Comparison of ENCODE assay signal across 10 mouse cellular contexts in genomic region chr15:10661961-10662606, GRCm38 (mm10). TPM values are rescaled to one million over a fixed set of nuclear protein-coding genes. Genes with fewer than 3 reads are reported as not detected.
A peak's percentile ranks its signal among the peaks of the same experiment; 100 is the strongest.
DNase-seq lines count a peak whose midpoint lies in the region; ATAC-seq and TF ChIP-seq lines count a peak whose summit lies in the region.
"Had no signal": no experiment of that assay in that cellular context is flagged by ENCODE, and none has a peak within 500 bp of the region (broad histone marks: within the 10 kb centered on the region; RNA-seq: fewer than 3 reads in every experiment).

No protein-coding gene starts in this region.

- ATAC-seq in hindbrain, embryonic 16.5 days = peak; percentile 24; the same call in 1 of the 2 replicates
- ATAC-seq in hindbrain, postnatal 0 days = no peak
- no peak for ATAC-seq in megakaryocyte-erythroid progenitor cell, adult 5-6 weeks (replicated peaks; ENCODE audit: low FRiP score, low TSS enrichment, poor library complexity, severe bottlenecking)

- in situ Hi-C loops in CH12.LX (cut with MboI; ENCODE audit: low pct_ligation_motif_present, low pct_unique_long_range_greater_than_20kb, low sequenced_read_pairs) = no loop called here

- no peaks in the 10 kb centered on the region for H3K4me1 ChIP-seq in hindbrain, embryonic 16.5 days (ENCODE audit: control insufficient read depth, insufficient read depth, low read depth, low read length)
- H3K4me1 ChIP-seq in hindbrain, postnatal 0 days (ENCODE audit: insufficient read depth, low read length) = no peaks in the 10 kb centered on the region
- peaks cover 7 to 28% of the 10 kb centered on the region in 2 experiments for H3K4me1 ChIP-seq in CH12.LX (ENCODE audit: control insufficient read depth in 1 of 2, insufficient read depth in 2 of 2)
- peaks cover 14% of the 10 kb centered on the region for H3K4me1 ChIP-seq in forebrain, embryonic 10.5 days

- DNase-seq in hindbrain, postnatal 0 days (ENCODE audit: low spot score) = no peak
- peak; percentile 54 for DNase-seq in CH12.LX (ENCODE audit: extremely low read depth)
- no peak for DNase-seq in forebrain, embryonic 10.5 days (ENCODE audit: extremely low spot score, low spot score)
- DNase-seq in naive thymus-derived CD4-positive, alpha-beta T cell, adult 2 months (ENCODE audit: low read depth) = peak; percentile 5
- DNase-seq in yolk sac, embryonic 10.5 days (ENCODE audit: low spot score) = no peak
- no peak for DNase-seq in gastrocnemius, adult 18-20 months (ENCODE audit: low spot score)
- DNase-seq: lung, postnatal 4 days had no signal

- no peak overlapping the region for H3K27ac ChIP-seq in hindbrain, embryonic 16.5 days (ENCODE audit: low read depth, low read length)
- H3K27ac ChIP-seq in hindbrain, postnatal 0 days = no peak overlapping the region
- H3K27ac ChIP-seq in CH12.LX (ENCODE audit: insufficient read depth, low read depth) = no peak overlapping the region
- H3K27ac ChIP-seq in forebrain, embryonic 10.5 days = 0 out of 2 replicates have a peak overlapping the region, but pooled peaks have one; percentile 35
- H3K27ac ChIP-seq: hindbrain, embryonic 14.5 days had no signal

- H3K79me2 ChIP-seq in CH12.LX (replicated peaks; ENCODE audit: control insufficient read depth, extremely low read depth, insufficient read depth, poor library complexity, severe bottlenecking) = no peaks in the 10 kb centered on the region

- no peaks in the 10 kb centered on the region for H3K36me3 ChIP-seq in hindbrain, embryonic 16.5 days (ENCODE audit: control insufficient read depth, insufficient read depth, low read length)
- no peaks in the 10 kb centered on the region for H3K36me3 ChIP-seq in hindbrain, postnatal 0 days (ENCODE audit: insufficient read depth, low read length)
- peaks cover 0 to 7% of the 10 kb centered on the region in 2 experiments for H3K36me3 ChIP-seq in CH12.LX (replicated peaks in 1 of 2; ENCODE audit: control insufficient read depth in 1 of 2, insufficient read depth in 1 of 2, low read length in 1 of 2)
- peaks cover 28% of the 10 kb centered on the region for H3K36me3 ChIP-seq in forebrain, embryonic 10.5 days (replicated peaks)

- no peak overlapping the region for H3K4me2 ChIP-seq in hindbrain, embryonic 16.5 days (ENCODE audit: low read length)
- H3K4me2 ChIP-seq in hindbrain, postnatal 0 days (ENCODE audit: low read depth, low read length) = no peak overlapping the region
- H3K4me2 ChIP-seq in CH12.LX (ENCODE audit: insufficient read depth, low read depth, poor library complexity, severe bottlenecking) = no peak overlapping the region
- H3K4me2 ChIP-seq: hindbrain, embryonic 14.5 days had no signal

- no peak for TF ChIP-seq POLR2A in CH12.LX (IDR thresholded peaks at IDR 0.05; ENCODE audit: low read depth, low read length)

- dilution Hi-C loops in CH12.LX (cut with MboI; ENCODE audit: extremely low pct_ligation_motif_present, extremely low pct_unique_long_range_greater_than_20kb, low sequenced_read_pairs) = no loop called here

- H3K27me3 ChIP-seq in hindbrain, embryonic 16.5 days (replicated peaks; ENCODE audit: control insufficient read depth, insufficient read depth, low read length) = no peaks in the 10 kb centered on the region
- H3K27me3 ChIP-seq in hindbrain, postnatal 0 days (ENCODE audit: insufficient read depth, low read length) = no peaks in the 10 kb centered on the region
- no peaks in the 10 kb centered on the region for H3K27me3 ChIP-seq in CH12.LX (replicated peaks)
- H3K27me3 ChIP-seq in forebrain, embryonic 10.5 days (ENCODE audit: poor library complexity, severe bottlenecking) = no peaks in the 10 kb centered on the region; the same call in 1 of the 2 replicates

- WGBS in hindbrain, embryonic 16.5 days = 57% methylated on average over 3 of the region's 3 CpGs
- WGBS in hindbrain, postnatal 0 days = 44% methylated on average over 3 of the region's 3 CpGs
- WGBS in forebrain, embryonic 10.5 days = 70% methylated on average over 3 of the region's 3 CpGs

- no peak overlapping the region for H3K4me3 ChIP-seq in hindbrain, embryonic 16.5 days (ENCODE audit: low read length)
- no peak overlapping the region for H3K4me3 ChIP-seq in hindbrain, postnatal 0 days (ENCODE audit: low read length)
- H3K4me3 ChIP-seq in CH12.LX (replicated peaks in 1 of 3; ENCODE audit: low read depth in 2 of 3, low read length in 2 of 3, poor library complexity in 1 of 3) = no peak overlapping the region
- no peak overlapping the region for H3K4me3 ChIP-seq in forebrain, embryonic 10.5 days

- H3K9me3 ChIP-seq in hindbrain, embryonic 16.5 days (ENCODE audit: control insufficient read depth, low read length) = no peaks in the 10 kb centered on the region
- H3K9me3 ChIP-seq in hindbrain, postnatal 0 days (ENCODE audit: low read length) = no peaks in the 10 kb centered on the region
- H3K9me3 ChIP-seq in CH12.LX (replicated peaks; ENCODE audit: low read length) = no peaks in the 10 kb centered on the region
- no peaks in the 10 kb centered on the region for H3K9me3 ChIP-seq in forebrain, embryonic 10.5 days

- H3K9ac ChIP-seq in hindbrain, embryonic 16.5 days (ENCODE audit: low read depth, low read length) = no peak overlapping the region
- no peak overlapping the region for H3K9ac ChIP-seq in hindbrain, postnatal 0 days (replicated peaks; ENCODE audit: low read length)
- H3K9ac ChIP-seq in CH12.LX (ENCODE audit: insufficient read depth, low read depth) = no peak overlapping the region
- H3K9ac ChIP-seq: hindbrain, embryonic 14.5 days had no signal

- TF ChIP-seq CTCF in hindbrain, postnatal 0 days (IDR thresholded peaks at IDR 0.05; ENCODE audit: low read depth) = no peak
- no peak for TF ChIP-seq CTCF in CH12.LX (conservative IDR thresholded peaks at IDR 0.05 in 1 of 2, IDR thresholded peaks at IDR 0.05 in 1 of 2; ENCODE audit: low read depth in 2 of 2, low read length in 2 of 2)

- peak; percentile 48; the same call in 1 of the 2 replicates for TF ChIP-seq EP300 in CH12.LX (IDR thresholded peaks at IDR 0.05; ENCODE audit: low read length)

- TF ChIP-seq RAD21 in CH12.LX (IDR thresholded peaks at IDR 0.05; ENCODE audit: low read depth, low read length) = no peak

TF ChIP-seq in CH12.LX, 34 proteins besides CTCF, POLR2A, EP300 and RAD21 (continues in another document):
- TF ChIP-seq POLR2AphosphoS2 (IDR thresholded peaks at IDR 0.05; ENCODE audit: low read depth, low read length) (no peak), TCF12 (IDR thresholded peaks at IDR 0.05; ENCODE audit: low read depth, low read length) (no peak), GABPA (IDR thresholded peaks at IDR 0.05; ENCODE audit: insufficient replicate concordance, low read depth, low read length) (no peak), HCFC1 (IDR thresholded peaks at IDR 0.05; ENCODE audit: low read depth, low read length) (peak; percentile 65), ELF1 (IDR thresholded peaks at IDR 0.05; ENCODE audit: low read depth, low read length) (peak; percentile 41; the same call in 1 of the 2 replicates), KAT2A (IDR thresholded peaks at IDR 0.05; ENCODE audit: insufficient replicate concordance, low read length) (no peak), MXI1 (IDR thresholded peaks at IDR 0.05; ENCODE audit: low read depth, low read length) (no peak), MAZ (IDR thresholded peaks at IDR 0.05; ENCODE audit: low read depth, low read length) (no peak), BHLHE40 (IDR thresholded peaks at IDR 0.05; ENCODE audit: low read depth, low read length) (no peak), CHD1 (IDR thresholded peaks at IDR 0.05; ENCODE audit: low read depth, low read length) (no peak), IRF4 (IDR thresholded peaks at IDR 0.05; ENCODE audit: low read depth, low read length) (peak; percentile 59; the same call in 1 of the 2 replicates), MAFK (IDR thresholded peaks at IDR 0.05; ENCODE audit: insufficient replicate concordance, low read length) (no peak), MEF2A (IDR thresholded peaks at IDR 0.05; ENCODE audit: borderline replicate concordance, low read depth, low read length) (no peak), UBTF (IDR thresholded peaks at IDR 0.05; ENCODE audit: low read depth, low read length) (no peak), JUND (conservative IDR thresholded peaks at IDR 0.05; ENCODE audit: low read depth, low read length) (no peak), CHD2 (IDR thresholded peaks at IDR 0.05; ENCODE audit: low read length) (no peak), ETS1 (conservative IDR thresholded peaks at IDR 0.05; ENCODE audit: low read depth, low read length) (peak; percentile 25), PAX5 (IDR thresholded peaks at IDR 0.05; ENCODE audit: low read length) (no peak), RCOR1 (conservative IDR thresholded peaks at IDR 0.05; ENCODE audit: low read depth, low read length) (no peak), USF2 (conservative IDR thresholded peaks at IDR 0.05; ENCODE audit: low read depth, low read length) (no peak), E2F4 (IDR thresholded peaks at IDR 0.05; ENCODE audit: insufficient replicate concordance, low read depth, low read length) (no peak), TBP (conservative IDR thresholded peaks at IDR 0.05; ENCODE audit: low read depth, low read length) (no peak), NELFE (IDR thresholded peaks at IDR 0.05; ENCODE audit: low read depth, low read length) (no peak), MAX (IDR thresholded peaks at IDR 0.05; ENCODE audit: low read length) (peak; percentile 67; the same call in 1 of the 2 replicates), ZMIZ1 (IDR thresholded peaks at IDR 0.05; ENCODE audit: low read depth, low read length) (no peak), SMC3 (IDR thresholded peaks at IDR 0.05; ENCODE audit: low read depth, low read length) (no peak), USF1 (IDR thresholded peaks at IDR 0.05; ENCODE audit: low read depth, low read length) (no peak), SIN3A (IDR thresholded peaks at IDR 0.05; ENCODE audit: low read length) (no peak), MYC (IDR thresholded peaks at IDR 0.05; ENCODE audit: low read depth, low read length) (no peak), ZNF384 (IDR thresholded peaks at IDR 0.05; ENCODE audit: low read depth, low read length) (no peak)

RNA-seq across cellular contexts. Expression of gene Rai14, which starts 52.3 kb away (rescaled TPM):
- polyA plus RNA-seq in hindbrain, embryonic 16.5 days (2015; fragmentation: Nextera tagmentation; extraction: Ambion mirVana) = 8.2 and 11.6 TPM in 2 replicates
- 9.0 and 11.0 TPM in 2 replicates for total RNA-seq in hindbrain, postnatal 0 days (2014; rRNA removed)
- polyA plus RNA-seq in hindbrain, postnatal 0 days (2015; fragmentation: Nextera tagmentation; extraction: Ambion mirVana) = 5.1 and 5.7 TPM in 2 replicates
- total RNA-seq in CH12.LX (2012; rRNA removed) = 7.5 and 8.9 TPM in 2 replicates
- total RNA-seq in CH12.LX (2014; rRNA removed) = 9.6 and 10.5 TPM in 2 replicates
- 14.1 and 14.9 TPM in 2 replicates for polyA plus RNA-seq in CH12.LX (2012; ENCODE audit: insufficient read length, low read depth)
- polyA plus RNA-seq in forebrain, embryonic 10.5 days (2016; fragmentation: Nextera tagmentation; extraction: Ambion mirVana) = 47.8 and 50.5 TPM in 2 replicates
- 1.2 and 5.4 TPM in 2 replicates for total RNA-seq in megakaryocyte-erythroid progenitor cell, adult 5-6 weeks (2014; fragmentation: Nextera tagmentation)
- 3.7 and 4.1 TPM in 2 replicates for total RNA-seq in megakaryocyte-erythroid progenitor cell, adult 5-6 weeks (2017)
- total RNA-seq in gastrocnemius, adult 18-20 months (2021) = 1 to 10 TPM; 5.5 to 7.0 TPM

Comparison
In these comparisons a context has a peak if more than half of its experiments do, and no peak if none do; other contexts are left out.
1. DNase-seq: peak in CH12.LX (single experiment) and naive thymus-derived CD4-positive, alpha-beta T cell, adult 2 months (single experiment); none in hindbrain, postnatal 0 days (single experiment), forebrain, embryonic 10.5 days (single experiment), yolk sac, embryonic 10.5 days (single experiment) and gastrocnemius, adult 18-20 months (single experiment).